Mouse (Mus musculus): ENCODE data around the gene Timm9. TPM values are rescaled to one million over a fixed set of nuclear protein-coding genes. Genes with fewer than 3 reads are reported as not detected.
A peak's percentile ranks its signal among the peaks of the same experiment; 100 is the strongest.

The Timm9 gene
- 85.7 and 94.9 TPM in 2 replicates for polyA plus RNA-seq (2014; fragmentation: Nextera tagmentation; extraction: Ambion mirVana)

GRCm38 (mm10) chr12:71136130-71136973 lies at the start of gene Timm9, which contains the start of gene 2700049A03Rik:
Gene Timm9, minus strand, starts transcription at chr12:71136684.
Gene 2700049A03Rik, plus strand, starts transcription at chr12:71136848.
- H3K4me3 ChIP-seq (ENCODE audit: low read depth, low read length) = peak within 1 kb of the TSS; percentile 91
- ATAC-seq (peak; percentile 94), DNase-seq (ENCODE audit: low spot score) (peak; percentile 87)
- peaks cover 18% of the 10 kb centered on the region for H3K4me1 ChIP-seq (ENCODE audit: control insufficient read depth, insufficient read depth, low read length)
- H3K36me3 ChIP-seq (ENCODE audit: control insufficient read depth, insufficient read depth, low read length) = peaks cover 27% of the 10 kb centered on the region
- H3K9ac ChIP-seq (ENCODE audit: low read length) = peak within 1 kb of the TSS; percentile 81
- H3K4me2 ChIP-seq (ENCODE audit: low read length) = peak within 1 kb of the TSS; percentile 96
- peak within 1 kb of the TSS; percentile 73 for H3K27ac ChIP-seq (ENCODE audit: low read depth, low read length)
- no peaks in the 10 kb centered on the region for H3K9me3 ChIP-seq (replicated peaks; ENCODE audit: control insufficient read depth, low read length)
- no peaks in the 10 kb centered on the region for H3K27me3 ChIP-seq (replicated peaks; ENCODE audit: control insufficient read depth, insufficient read depth, low read length)
- under 1% methylated on average over 52 of the region's 52 CpGs for WGBS

- 93% methylated on average over 4 of the region's 4 CpGs for WGBS
- H3K9ac ChIP-seq (ENCODE audit: low read length) = no peak overlapping the region
- no peak overlapping the region for H3K27ac ChIP-seq (ENCODE audit: low read depth, low read length)
- H3K4me1 ChIP-seq (ENCODE audit: control insufficient read depth, insufficient read depth, low read length) = no peaks in the 10 kb centered on the region
- DNase-seq (ENCODE audit: low spot score) = no peak
- H3K9me3 ChIP-seq (replicated peaks; ENCODE audit: control insufficient read depth, low read length) = no peaks in the 10 kb centered on the region
- H3K27me3 ChIP-seq (replicated peaks; ENCODE audit: control insufficient read depth, insufficient read depth, low read length) = no peaks in the 10 kb centered on the region
- peaks cover 68% of the 10 kb centered on the region for H3K36me3 ChIP-seq (ENCODE audit: control insufficient read depth, insufficient read depth, low read length)
- no peak overlapping the region for H3K4me3 ChIP-seq (ENCODE audit: low read depth, low read length)
- no peak for ATAC-seq
- no peak overlapping the region for H3K4me2 ChIP-seq (ENCODE audit: low read length)
Observed at GRCm38 (mm10) chr12:71184396-71184795, 47.9 kb upstream of the Timm9 start.

- Histone ChIP-seq H3K36me3 (ENCODE audit: control insufficient read depth, insufficient read depth, low read length) (peaks cover 68% of the 10 kb centered on the region), H3K4me3 (ENCODE audit: low read depth, low read length) (no peak overlapping the region), H3K4me1 (ENCODE audit: control insufficient read depth, insufficient read depth, low read length) (no peaks in the 10 kb centered on the region), H3K27ac (ENCODE audit: low read depth, low read length) (no peak overlapping the region), H3K4me2 (ENCODE audit: low read length) (no peak overlapping the region), H3K27me3 (replicated peaks; ENCODE audit: control insufficient read depth, insufficient read depth, low read length) (no peaks in the 10 kb centered on the region), H3K9me3 (replicated peaks; ENCODE audit: control insufficient read depth, low read length) (no peaks in the 10 kb centered on the region), H3K9ac (ENCODE audit: low read length) (no peak overlapping the region)
- 96% methylated on average over 3 of the region's 3 CpGs for WGBS
- ATAC-seq (no peak), DNase-seq (ENCODE audit: low spot score) (no peak)
Observed at GRCm38 (mm10) chr12:71183736-71184135, 47.3 kb upstream of the Timm9 start.

- Histone ChIP-seq H3K27ac (ENCODE audit: low read depth, low read length) (no peak overlapping the region), H3K4me3 (ENCODE audit: low read depth, low read length) (no peak overlapping the region), H3K4me2 (ENCODE audit: low read length) (no peak overlapping the region), H3K9me3 (replicated peaks; ENCODE audit: control insufficient read depth, low read length) (no peaks in the 10 kb centered on the region), H3K27me3 (replicated peaks; ENCODE audit: control insufficient read depth, insufficient read depth, low read length) (no peaks in the 10 kb centered on the region), H3K36me3 (ENCODE audit: control insufficient read depth, insufficient read depth, low read length) (peaks cover 61% of the 10 kb centered on the region), H3K4me1 (ENCODE audit: control insufficient read depth, insufficient read depth, low read length) (no peaks in the 10 kb centered on the region), H3K9ac (ENCODE audit: low read length) (no peak overlapping the region)
- WGBS = 90% methylated on average over 1 of the region's 1 CpGs
- ATAC-seq (no peak), DNase-seq (ENCODE audit: low spot score) (no peak)
Observed at GRCm38 (mm10) chr12:71169911-71170310, 33.4 kb upstream of the Timm9 start.

- peaks cover 68% of the 10 kb centered on the region for H3K36me3 ChIP-seq (ENCODE audit: control insufficient read depth, insufficient read depth, low read length)
Observed at GRCm38 (mm10) chr12:71164410-71164809, 27.9 kb upstream of the Timm9 start.

GRCm38 (mm10) chr12:71157974-71158373 lies 21.5 kb upstream of the Timm9 start:
- Histone ChIP-seq H3K4me2 (ENCODE audit: low read length) (no peak overlapping the region), H3K36me3 (ENCODE audit: control insufficient read depth, insufficient read depth, low read length) (peaks cover 89% of the 10 kb centered on the region), H3K27me3 (replicated peaks; ENCODE audit: control insufficient read depth, insufficient read depth, low read length) (no peaks in the 10 kb centered on the region), H3K4me1 (ENCODE audit: control insufficient read depth, insufficient read depth, low read length) (no peaks in the 10 kb centered on the region), H3K27ac (ENCODE audit: low read depth, low read length) (no peak overlapping the region), H3K9ac (ENCODE audit: low read length) (no peak overlapping the region), H3K4me3 (ENCODE audit: low read depth, low read length) (no peak overlapping the region), H3K9me3 (replicated peaks; ENCODE audit: control insufficient read depth, low read length) (no peaks in the 10 kb centered on the region)
- DNase-seq (ENCODE audit: low spot score) (no peak), ATAC-seq (no peak)
- WGBS = 88% methylated on average over 6 of the region's 6 CpGs

More at GRCm38 (mm10) chr12:71164410-71164809, 27.9 kb upstream of the Timm9 start:
- Histone ChIP-seq H3K9me3 (replicated peaks; ENCODE audit: control insufficient read depth, low read length) (no peaks in the 10 kb centered on the region), H3K9ac (ENCODE audit: low read length) (no peak overlapping the region), H3K4me2 (ENCODE audit: low read length) (no peak overlapping the region), H3K27ac (ENCODE audit: low read depth, low read length) (no peak overlapping the region), H3K27me3 (replicated peaks; ENCODE audit: control insufficient read depth, insufficient read depth, low read length) (no peaks in the 10 kb centered on the region), H3K4me1 (ENCODE audit: control insufficient read depth, insufficient read depth, low read length) (no peaks in the 10 kb centered on the region), H3K4me3 (ENCODE audit: low read depth, low read length) (no peak overlapping the region)
- WGBS = 95% methylated on average over 9 of the region's 9 CpGs
- DNase-seq (ENCODE audit: low spot score) (no peak), ATAC-seq (no peak)

GRCm38 (mm10) chr12:71154979-71155378 lies 18.5 kb upstream of the Timm9 start:
- H3K27ac ChIP-seq (ENCODE audit: low read depth, low read length) = no peak overlapping the region
- DNase-seq (ENCODE audit: low spot score) (no peak), ATAC-seq (no peak)
- no peak overlapping the region for H3K9ac ChIP-seq (ENCODE audit: low read length)
- H3K36me3 ChIP-seq (ENCODE audit: control insufficient read depth, insufficient read depth, low read length) = peaks cover 87% of the 10 kb centered on the region
- no peak overlapping the region for H3K4me2 ChIP-seq (ENCODE audit: low read length)
- H3K9me3 ChIP-seq (replicated peaks; ENCODE audit: control insufficient read depth, low read length) = no peaks in the 10 kb centered on the region
- H3K4me3 ChIP-seq (ENCODE audit: low read depth, low read length) = no peak overlapping the region
- no peaks in the 10 kb centered on the region for H3K27me3 ChIP-seq (replicated peaks; ENCODE audit: control insufficient read depth, insufficient read depth, low read length)
- 98% methylated on average over 6 of the region's 6 CpGs for WGBS
- no peaks in the 10 kb centered on the region for H3K4me1 ChIP-seq (ENCODE audit: control insufficient read depth, insufficient read depth, low read length)

GRCm38 (mm10) chr12:71150167-71150566 lies 13.7 kb upstream of the Timm9 start:
- H3K27me3 ChIP-seq (replicated peaks; ENCODE audit: control insufficient read depth, insufficient read depth, low read length) = no peaks in the 10 kb centered on the region
- no peaks in the 10 kb centered on the region for H3K4me1 ChIP-seq (ENCODE audit: control insufficient read depth, insufficient read depth, low read length)
- DNase-seq (ENCODE audit: low spot score) (no peak), ATAC-seq (no peak)
- peaks cover 86% of the 10 kb centered on the region for H3K36me3 ChIP-seq (ENCODE audit: control insufficient read depth, insufficient read depth, low read length)
- H3K4me2 ChIP-seq (ENCODE audit: low read length) = no peak overlapping the region
- H3K27ac ChIP-seq (ENCODE audit: low read depth, low read length) = no peak overlapping the region
- H3K9ac ChIP-seq (ENCODE audit: low read length) = no peak overlapping the region
- no peaks in the 10 kb centered on the region for H3K9me3 ChIP-seq (replicated peaks; ENCODE audit: control insufficient read depth, low read length)
- H3K4me3 ChIP-seq (ENCODE audit: low read depth, low read length) = no peak overlapping the region
- 96% methylated on average over 8 of the region's 8 CpGs for WGBS

- WGBS = 89% methylated on average over 6 of the region's 6 CpGs
- H3K36me3 ChIP-seq (ENCODE audit: control insufficient read depth, insufficient read depth, low read length) = peaks cover 86% of the 10 kb centered on the region
- H3K4me3 ChIP-seq (ENCODE audit: low read depth, low read length) = no peak overlapping the region
- H3K27me3 ChIP-seq (replicated peaks; ENCODE audit: control insufficient read depth, insufficient read depth, low read length) = no peaks in the 10 kb centered on the region
- H3K4me2 ChIP-seq (ENCODE audit: low read length) = no peak overlapping the region
- no peak for DNase-seq (ENCODE audit: low spot score)
- no peak overlapping the region for H3K9ac ChIP-seq (ENCODE audit: low read length)
- no peak overlapping the region for H3K27ac ChIP-seq (ENCODE audit: low read depth, low read length)
- ATAC-seq = no peak
- no peaks in the 10 kb centered on the region for H3K9me3 ChIP-seq (replicated peaks; ENCODE audit: control insufficient read depth, low read length)
- H3K4me1 ChIP-seq (ENCODE audit: control insufficient read depth, insufficient read depth, low read length) = no peaks in the 10 kb centered on the region
Observed at GRCm38 (mm10) chr12:71149456-71149855, 13.0 kb upstream of the Timm9 start.
